Mouse (Mus musculus): ENCODE results near the gene Herc1.

Herc1 gene

GRCm38 (mm10) chr9:66503879-66504411, 153.7 kb downstream of the Herc1 start:
- DNase-seq, result no peak

GRCm38 (mm10) chr9:66504518-66504917, 154.3 kb downstream of the Herc1 start:
- no peak for DNase-seq

- DNase-seq, result peak; percentile 20 to 26
These were observed 155.1 kb downstream of the Herc1 start for GRCm38 (mm10) chr9:66505141-66505917.

GRCm38 (mm10) chr9:66506011-66506410, 155.8 kb downstream of the Herc1 start:
- no peak for DNase-seq

- DNase-seq, result peak in 1 of 2 experiments; percentile 14
These were observed 156.2 kb downstream of the Herc1 start for GRCm38 (mm10) chr9:66506424-66506823.

- no peak for DNase-seq
These were observed 157.4 kb downstream of the Herc1 start for GRCm38 (mm10) chr9:66507684-66508083.

GRCm38 (mm10) chr9:66508890-66509399, 158.7 kb downstream of the Herc1 start:
- no peak for DNase-seq

GRCm38 (mm10) chr9:66510351-66510841, 160.1 kb downstream of the Herc1 start:
- DNase-seq, result no peak

GRCm38 (mm10) chr9:66510944-66511343, 160.7 kb downstream of the Herc1 start:
- DNase-seq, result peak; percentile 20 to 35

- DNase-seq, result peak; percentile 94 to 96
These were observed 161.5 kb downstream of the Herc1 start for GRCm38 (mm10) chr9:66511580-66512350.

- DNase-seq, result peak; percentile 90 to 91
These were observed 162.1 kb downstream of the Herc1 start for GRCm38 (mm10) chr9:66512351-66512671.

- DNase-seq, result peak in 1 of 2 experiments; percentile 22
These were observed 162.9 kb downstream of the Herc1 start for GRCm38 (mm10) chr9:66513150-66513549.

GRCm38 (mm10) chr9:66513661-66514255, 163.5 kb downstream of the Herc1 start:
- DNase-seq, result peak in 1 of 2 experiments; percentile 21

GRCm38 (mm10) chr9:66514256-66514770, 164.1 kb downstream of the Herc1 start, which contains the start of gene Fbxl22:
TSS of gene Fbxl22 (minus strand) at chr9:66514593.
- peak; percentile 66 to 83 for DNase-seq

GRCm38 (mm10) chr9:66515115-66515514, 164.9 kb downstream of the Herc1 start:
- DNase-seq, result no peak

- no peak for DNase-seq
These were observed 165.5 kb downstream of the Herc1 start for GRCm38 (mm10) chr9:66515680-66516210.

GRCm38 (mm10) chr9:66516296-66516940, 166.2 kb downstream of the Herc1 start:
- DNase-seq, result no peak

- no peak for DNase-seq
These were observed 167.5 kb downstream of the Herc1 start for GRCm38 (mm10) chr9:66517746-66518145.

GRCm38 (mm10) chr9:66518251-66518650, 168.0 kb downstream of the Herc1 start:
- DNase-seq, result no peak

GRCm38 (mm10) chr9:66518901-66519300, 168.7 kb downstream of the Herc1 start:
- DNase-seq, result peak; percentile 22 to 31

- no peak for DNase-seq
These were observed 170.0 kb downstream of the Herc1 start for GRCm38 (mm10) chr9:66520299-66520698.

GRCm38 (mm10) chr9:66521595-66521994, 171.3 kb downstream of the Herc1 start:
- no peak for DNase-seq
